Mouse (Mus musculus) thymus, adult 2 months (tissue): Measurements from ENCODE around the gene Mtm1. TPM values are rescaled to one million over a fixed set of nuclear protein-coding genes. Genes with fewer than 3 reads are reported as not detected.

Source experiments
- DNase-seq: peaks from one replicate; pipeline ENCODE4 v3.0.0; 2021
- H3K27ac ChIP-seq: fragments of 200-500 bp; 2 replicates; pipeline ENCODE4 v1.5.1; 2012; ENCODE audit warnings: low read length, control low read depth; ENCODE audit not compliant: control insufficient read depth, insufficient read depth
- H3K27me3 ChIP-seq: fragments of 200-500 bp; 2 replicates; pipeline ENCODE4 v1.6.1; 2012; ENCODE audit warnings: mild to moderate bottlenecking, low read length, moderate library complexity, mixed read lengths; ENCODE audit not compliant: control insufficient read depth, insufficient read depth
- H3K36me3 ChIP-seq: fragments of 200-500 bp; 2 replicates; pipeline ENCODE4 v1.6.1; 2012; ENCODE audit warnings: mild to moderate bottlenecking, low read length, moderate library complexity; ENCODE audit not compliant: control insufficient read depth, insufficient read depth
- H3K4me1 ChIP-seq: fragments of 200-500 bp; replicated peaks from 2 replicates; pipeline ENCODE4 v1.6.1; 2012; ENCODE audit warnings: low read length; ENCODE audit not compliant: control insufficient read depth, insufficient read depth
- H3K4me3 ChIP-seq: fragments of 200-500 bp; 2 replicates; pipeline ENCODE4 v1.5.1; 2012; ENCODE audit warnings: mild to moderate bottlenecking, low read length, control low read depth, moderate library complexity; ENCODE audit not compliant: control insufficient read depth, insufficient read depth
- CTCF ChIP-seq: fragments of 200-500 bp; IDR thresholded peaks from 2 replicates; pipeline ENCODE4 v1.5.1; 2012; ENCODE audit warnings: mild to moderate bottlenecking, control low read depth, low read length, moderate library complexity, borderline replicate concordance; ENCODE audit not compliant: control insufficient read depth, poor library complexity, insufficient read depth; ENCODE audit errors: extremely low read depth
- POLR2A ChIP-seq: fragments of 200-500 bp; IDR thresholded peaks from 2 replicates; pipeline ENCODE4 v1.6.1; 2012; ENCODE audit warnings: mild to moderate bottlenecking, low read length, control low read depth, moderate library complexity; ENCODE audit not compliant: control insufficient read depth, poor library complexity, insufficient read depth; ENCODE audit errors: extremely low read depth
- WGBS: fragments of 180-500 bp; shearing (Covaris S2); methylation state at CpG from one replicate; pipeline ENCODE4 v1.1.7; 2018; 5-methylcytosine and 5-hydroxymethylcytosine counted together
- polyA plus RNA-seq: library from polyadenylated mRNA; depleted of rRNA; stranded (reverse); fragments of >200 nt; gene quantifications from 2 replicates; pipeline ENCODE4 v1.2.3, GENCODE M21; 2012

The Mtm1 gene
- polyA plus RNA-seq, 1 experiment: 2.4 TPM

DNA sequence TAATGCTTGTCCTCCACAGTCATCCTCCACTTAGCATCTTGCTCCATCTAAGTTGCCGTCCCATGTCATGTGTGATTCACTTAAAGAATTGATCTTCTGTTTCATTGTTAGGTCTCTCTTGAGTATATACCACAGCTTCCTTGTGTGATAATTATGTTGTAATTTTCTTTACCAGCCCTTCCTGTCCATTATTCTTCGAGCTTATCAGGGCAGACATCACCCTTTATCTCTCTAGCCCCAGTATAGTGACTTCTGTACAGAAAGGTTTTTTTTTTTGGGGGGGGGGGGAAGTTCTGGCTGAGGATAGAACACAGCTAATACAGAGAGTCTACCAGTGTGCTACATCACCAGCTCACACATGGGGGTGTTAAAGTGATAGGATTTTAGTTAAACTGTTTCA, 53.7 kb downstream of the Mtm1 start:
- no peaks in the 10 kb centered on the region for H3K36me3 ChIP-seq
- H3K4me3 ChIP-seq: no peak overlapping the region
- no peak overlapping the region for H3K27ac ChIP-seq
- no peak for DNase-seq
- TF ChIP-seq POLR2A (no peak), CTCF (no peak)
- H3K27me3 ChIP-seq: no peaks in the 10 kb centered on the region
- no peaks in the 10 kb centered on the region for H3K4me1 ChIP-seq
- WGBS: 85% methylated on average over 2 of the region's 2 CpGs

DNA sequence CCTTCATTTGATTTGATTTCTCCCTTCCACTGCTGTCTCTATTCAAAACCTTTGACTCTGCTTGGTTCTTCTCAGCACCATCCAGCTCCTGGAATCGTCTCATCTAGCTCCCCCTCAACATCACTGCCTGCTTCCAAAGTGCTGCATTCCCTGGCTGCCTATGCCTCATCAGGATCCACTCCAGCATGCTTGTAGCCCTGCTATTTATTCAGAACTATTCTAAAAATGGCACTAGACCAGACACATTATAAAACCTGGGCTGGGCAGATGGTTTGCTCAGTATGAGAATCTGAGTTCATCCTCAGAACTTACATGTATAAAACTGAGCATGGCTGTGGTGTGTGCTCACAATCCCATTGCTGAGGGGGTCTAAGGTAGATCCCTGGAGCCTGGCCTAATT, 58.4 kb downstream of the Mtm1 start:
- Histone ChIP-seq H3K4me1 (no peaks in the 10 kb centered on the region), H3K27me3 (no peaks in the 10 kb centered on the region), H3K36me3 (no peaks in the 10 kb centered on the region), H3K27ac (no peak overlapping the region), H3K4me3 (no peak overlapping the region)
- TF ChIP-seq POLR2A: no peak
- no peak for TF ChIP-seq CTCF
- 100% methylated on average over 1 of the region's 1 CpGs for WGBS
- no peak for DNase-seq

DNA sequence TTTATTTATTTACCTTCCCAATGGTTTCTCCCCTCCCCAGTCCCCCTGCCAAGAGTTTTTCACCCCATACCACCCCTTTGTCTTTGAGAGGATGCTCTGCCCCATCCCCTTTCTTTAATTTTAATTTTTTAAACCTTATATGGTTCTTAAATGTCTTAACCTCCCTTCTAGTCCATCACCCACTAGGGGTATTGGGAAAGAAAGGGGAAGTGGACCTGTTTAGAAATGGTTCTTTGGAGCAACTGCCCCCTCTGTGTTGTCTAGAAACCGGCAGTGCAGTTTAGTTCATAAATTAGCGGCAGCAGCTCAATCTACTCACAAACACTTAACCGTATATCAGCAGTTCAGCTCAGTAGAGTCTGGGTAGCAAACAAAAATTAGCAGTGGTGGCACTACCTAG, 63.6 kb downstream of the Mtm1 start:
- Histone ChIP-seq H3K4me1 (no peaks in the 10 kb centered on the region), H3K36me3 (no peaks in the 10 kb centered on the region), H3K27ac (no peak overlapping the region), H3K27me3 (no peaks in the 10 kb centered on the region), H3K4me3 (no peak overlapping the region)
- 93% methylated on average over 3 of the region's 3 CpGs for WGBS
- TF ChIP-seq POLR2A (no peak), CTCF (no peak)
- DNase-seq: no peak

DNA sequence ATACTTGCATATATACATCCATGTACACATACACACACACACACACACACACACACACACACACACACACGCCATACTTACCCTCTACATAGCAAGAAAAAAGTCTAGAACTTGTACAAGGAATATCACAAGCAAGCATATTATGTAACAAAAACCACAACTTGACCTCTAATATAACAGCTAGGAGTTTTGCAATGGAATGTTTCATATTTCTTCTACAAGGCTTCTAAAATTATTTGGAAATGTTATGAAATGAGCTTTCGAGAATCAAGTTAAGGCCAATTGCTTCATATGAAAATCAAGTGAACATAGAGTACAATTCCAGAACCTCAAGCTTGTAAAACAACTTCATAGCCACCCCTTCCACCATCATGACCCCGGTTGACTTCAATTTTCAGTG, 74.9 kb downstream of the Mtm1 start:
- Histone ChIP-seq H3K27me3 (no peaks in the 10 kb centered on the region), H3K27ac (no peak overlapping the region), H3K4me3 (no peak overlapping the region), H3K4me1 (no peaks in the 10 kb centered on the region), H3K36me3 (no peaks in the 10 kb centered on the region)
- DNase-seq: no peak
- no peak for TF ChIP-seq CTCF
- TF ChIP-seq POLR2A: no peak
- WGBS: 94% methylated on average over 3 of the region's 3 CpGs

- Histone ChIP-seq H3K4me1 (no peaks in the 10 kb centered on the region), H3K27me3 (no peaks in the 10 kb centered on the region), H3K27ac (no peak overlapping the region), H3K4me3 (no peak overlapping the region), H3K36me3 (no peaks in the 10 kb centered on the region)
- DNase-seq: no peak
- WGBS: 94% methylated on average over 7 of the region's 7 CpGs
- no peak for TF ChIP-seq POLR2A
- TF ChIP-seq CTCF: no peak
Observed at GRCm38 (mm10) chrX:71287088-71287487, 76.5 kb downstream of the Mtm1 start.

DNA sequence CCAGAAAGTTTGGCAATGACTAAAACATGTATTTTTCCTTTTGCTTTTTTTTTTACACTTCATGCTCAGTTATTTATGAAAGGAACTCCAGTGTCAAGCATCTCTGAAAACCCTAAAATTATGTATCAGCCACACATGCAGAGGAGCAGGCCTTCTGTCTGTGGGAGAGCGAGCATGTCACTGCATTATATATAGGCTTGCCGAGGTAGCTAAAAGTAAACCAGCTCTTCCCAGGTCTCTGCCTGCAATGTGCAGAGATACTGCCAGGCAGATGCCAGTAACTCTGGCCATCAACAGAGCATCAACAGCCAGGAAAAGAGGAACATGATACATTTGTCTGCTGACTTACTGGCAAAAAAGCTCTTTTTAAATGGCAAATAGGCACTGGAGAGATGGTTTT, 83.6 kb downstream of the Mtm1 start:
- Histone ChIP-seq H3K27me3 (no peaks in the 10 kb centered on the region), H3K27ac (no peak overlapping the region), H3K36me3 (no peaks in the 10 kb centered on the region), H3K4me3 (no peak overlapping the region), H3K4me1 (no peaks in the 10 kb centered on the region)
- no peak for DNase-seq
- no peak for TF ChIP-seq CTCF
- no peak for TF ChIP-seq POLR2A
- WGBS: 97% methylated on average over 2 of the region's 2 CpGs

GRCm38 (mm10) chrX:71296005-71296404, 85.4 kb downstream of the Mtm1 start:
- Histone ChIP-seq H3K27ac (no peak overlapping the region), H3K36me3 (no peaks in the 10 kb centered on the region), H3K27me3 (no peaks in the 10 kb centered on the region), H3K4me1 (no peaks in the 10 kb centered on the region), H3K4me3 (no peak overlapping the region)
- no peak for TF ChIP-seq CTCF
- WGBS: 94% methylated on average over 2 of the region's 2 CpGs
- DNase-seq: no peak
